Mouse (Mus musculus): ENCODE results near the gene H2-Q1.

GRCm38 (mm10) chr17:35285431-35285830 is 34.8 kb upstream of the H2-Q1 start:
- TF ChIP-seq POLR2A (IDR thresholded peaks at IDR 0.05; ENCODE audit: borderline replicate concordance, low read depth, low read length): no peak
- TF ChIP-seq CTCF (IDR thresholded peaks at IDR 0.05; ENCODE audit: low read depth, low read length): no peak

All from bone marrow macrophage, adult 2 months (primary cell).